Mouse (Mus musculus) C2C12 (cell line): ENCODE data around the gene Cnpy1. TPM values are rescaled to one million over a fixed set of nuclear protein-coding genes. Genes with fewer than 3 reads are reported as not detected.

Experiments
- H3K27me3 ChIP-seq: one replicate; pipeline ENCODE4 v1.6.1; 2011; ENCODE audit not compliant: control insufficient read depth, insufficient read depth, insufficient read length
- H3K36me3 ChIP-seq: one replicate; pipeline ENCODE4 v1.6.1; 2011; ENCODE audit not compliant: control insufficient read depth, insufficient read depth
- H3K4me3 ChIP-seq: one replicate; pipeline ENCODE4 v1.5.1; 2011; ENCODE audit warnings: mild to moderate bottlenecking, control low read depth; ENCODE audit not compliant: poor library complexity, insufficient read depth, severe bottlenecking
- H3K79me2 ChIP-seq: one replicate; pipeline ENCODE4 v1.6.1; 2011; ENCODE audit not compliant: control insufficient read depth, insufficient read depth
- H3K79me3 ChIP-seq: one replicate; pipeline ENCODE4 v1.6.1; 2011; ENCODE audit warnings: low read depth, control low read depth
- H3ac ChIP-seq: one replicate; pipeline ENCODE3; 2011; ENCODE audit warnings: low read depth; ENCODE audit not compliant: control insufficient read depth, insufficient read length
- CEBPB ChIP-seq: IDR thresholded peaks from one replicate; pipeline ENCODE4 v1.6.1; 2011; ENCODE audit warnings: low read depth, mild to moderate bottlenecking, control low read depth, moderate library complexity
- CTCF ChIP-seq: IDR thresholded peaks from one replicate; pipeline ENCODE4 v1.5.1; 2011; ENCODE audit not compliant: control insufficient read depth, insufficient read depth, insufficient read length
- FOSL1 ChIP-seq: IDR thresholded peaks from one replicate; pipeline ENCODE4 v1.8.0; 2011; ENCODE audit warnings: mild to moderate bottlenecking, low read length; ENCODE audit not compliant: poor library complexity, insufficient read depth, severe bottlenecking
- MAX ChIP-seq: IDR thresholded peaks from one replicate; pipeline ENCODE4 v1.6.1; 2011; ENCODE audit warnings: mild to moderate bottlenecking, control low read depth
- MYOD1 ChIP-seq: IDR thresholded peaks from one replicate; pipeline ENCODE4 v1.6.1; 2011; ENCODE audit warnings: low read depth; ENCODE audit not compliant: control insufficient read depth, insufficient read length
- MYOG ChIP-seq: IDR thresholded peaks from one replicate; pipeline ENCODE4 v1.6.1; 2011; ENCODE audit not compliant: control insufficient read depth, insufficient read length; ENCODE audit errors: extremely low read depth
- USF1 ChIP-seq: IDR thresholded peaks from one replicate; pipeline ENCODE4 v1.6.1; 2011; ENCODE audit warnings: low read depth, mild to moderate bottlenecking, control low read depth, moderate library complexity
- polyA plus RNA-seq: library from polyadenylated mRNA; unstranded; fragments of >200 nt; fragmentation: generic; extraction: Trizol; gene quantifications from one replicate; pipeline ENCODE4 v1.2.1, GENCODE M21; 2012; ENCODE audit warnings: missing spikeins

Gene Cnpy1
- polyA plus RNA-seq, 1 experiment: not detected

DNA sequence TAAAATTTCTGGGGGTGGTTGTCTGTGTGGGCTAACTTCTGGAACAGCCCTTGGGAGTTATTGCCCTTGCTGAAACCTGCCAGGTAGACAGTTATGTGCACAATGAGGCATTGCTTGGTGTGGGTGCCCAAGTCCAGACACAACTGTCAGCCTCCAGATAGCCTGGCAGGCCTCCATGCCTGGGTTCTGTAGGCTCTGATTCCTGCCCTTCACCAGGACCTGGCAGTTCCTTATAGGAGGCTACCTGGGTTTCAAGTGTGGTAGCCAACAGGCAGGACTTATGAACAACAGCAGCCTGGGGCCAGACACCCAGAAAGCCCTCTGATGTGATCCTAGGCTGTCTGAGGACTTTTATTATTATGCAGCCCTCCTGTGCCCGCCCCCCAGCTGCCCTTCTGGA is 81.7 kb downstream of the Cnpy1 start:
- Histone ChIP-seq H3K4me3 (no peak overlapping the region), H3K79me3 (no peaks in the 10 kb centered on the region), H3K36me3 (no peaks in the 10 kb centered on the region), H3K79me2 (no peaks in the 10 kb centered on the region), H3ac (no peak overlapping the region), H3K27me3 (peaks cover 81% of the 10 kb centered on the region)
- TF ChIP-seq CEBPB: no peak
- TF ChIP-seq CTCF: no peak
- TF ChIP-seq USF1: no peak
- no peak for TF ChIP-seq MYOG
- TF ChIP-seq MAX: no peak
- no peak for TF ChIP-seq FOSL1
- TF ChIP-seq MYOD1: no peak

DNA sequence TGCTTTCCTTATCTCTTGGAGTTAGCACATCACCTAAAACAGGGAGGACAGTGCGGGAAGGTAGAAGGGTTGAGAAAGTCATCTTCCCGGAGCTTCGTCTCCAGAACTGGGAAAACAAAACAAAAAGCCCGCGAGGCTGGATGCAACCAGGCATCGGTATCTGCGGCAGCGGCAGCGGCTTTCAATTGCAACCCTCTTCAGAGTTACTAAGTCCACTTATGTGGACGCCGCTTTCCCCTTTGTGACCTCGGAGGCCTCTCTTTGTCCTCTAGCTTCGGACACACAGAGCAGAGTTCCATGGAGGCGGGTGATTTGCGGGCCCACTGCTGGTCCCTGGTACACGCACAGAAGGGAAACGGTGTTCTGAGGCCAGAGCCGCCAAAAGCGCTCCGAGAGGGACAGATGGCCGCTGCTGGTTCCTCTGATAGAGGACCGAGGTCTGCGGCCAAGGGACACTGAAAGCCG is 83.6 kb downstream of the Cnpy1 start:
- H3K79me2 ChIP-seq: no peaks in the 10 kb centered on the region
- H3K36me3 ChIP-seq: no peaks in the 10 kb centered on the region
- H3K4me3 ChIP-seq: no peak overlapping the region
- H3ac ChIP-seq: no peak overlapping the region
- no peak for TF ChIP-seq MYOD1
- no peak for TF ChIP-seq CTCF
- TF ChIP-seq FOSL1: no peak
- TF ChIP-seq MAX: no peak
- TF ChIP-seq CEBPB: no peak
- no peak for TF ChIP-seq MYOG
- TF ChIP-seq USF1: no peak
- H3K27me3 ChIP-seq: peaks cover 77% of the 10 kb centered on the region
- no peaks in the 10 kb centered on the region for H3K79me3 ChIP-seq

DNA sequence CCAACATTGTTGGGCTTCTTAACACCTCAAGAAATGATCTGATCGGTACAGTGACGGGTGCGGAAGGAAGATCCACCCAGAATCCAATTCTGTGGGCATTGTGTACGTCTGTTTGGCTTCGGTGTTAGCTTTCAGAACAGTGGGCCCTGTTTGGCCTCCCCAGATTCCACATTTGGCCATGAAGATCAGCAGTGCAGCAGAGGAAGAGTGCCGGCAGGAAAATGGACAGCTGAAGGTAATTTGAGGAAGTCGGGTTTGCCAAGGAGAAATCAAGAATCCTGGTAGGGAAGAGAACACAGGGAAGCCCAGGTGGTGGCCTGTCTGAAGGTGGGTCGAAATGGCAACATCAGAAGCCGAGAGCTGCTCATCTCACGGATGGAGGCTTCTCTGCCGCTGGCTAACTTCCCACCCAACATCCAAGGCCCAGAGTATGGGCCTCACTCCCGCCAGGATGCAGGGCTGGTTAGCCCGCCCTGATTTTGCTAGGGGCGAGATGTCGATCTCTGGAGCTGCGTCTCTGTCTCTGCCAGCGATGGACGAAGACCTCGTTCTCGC is 84.1 kb downstream of the Cnpy1 start:
- no peaks in the 10 kb centered on the region for H3K36me3 ChIP-seq
- no peaks in the 10 kb centered on the region for H3K79me2 ChIP-seq
- no peak overlapping the region for H3ac ChIP-seq
- no peaks in the 10 kb centered on the region for H3K79me3 ChIP-seq
- H3K27me3 ChIP-seq: peaks cover 77% of the 10 kb centered on the region
- no peak overlapping the region for H3K4me3 ChIP-seq
- TF ChIP-seq CEBPB: no peak
- TF ChIP-seq MYOG: no peak
- no peak for TF ChIP-seq FOSL1
- TF ChIP-seq USF1: no peak
- no peak for TF ChIP-seq MAX
- TF ChIP-seq MYOD1: no peak
- no peak for TF ChIP-seq CTCF

DNA sequence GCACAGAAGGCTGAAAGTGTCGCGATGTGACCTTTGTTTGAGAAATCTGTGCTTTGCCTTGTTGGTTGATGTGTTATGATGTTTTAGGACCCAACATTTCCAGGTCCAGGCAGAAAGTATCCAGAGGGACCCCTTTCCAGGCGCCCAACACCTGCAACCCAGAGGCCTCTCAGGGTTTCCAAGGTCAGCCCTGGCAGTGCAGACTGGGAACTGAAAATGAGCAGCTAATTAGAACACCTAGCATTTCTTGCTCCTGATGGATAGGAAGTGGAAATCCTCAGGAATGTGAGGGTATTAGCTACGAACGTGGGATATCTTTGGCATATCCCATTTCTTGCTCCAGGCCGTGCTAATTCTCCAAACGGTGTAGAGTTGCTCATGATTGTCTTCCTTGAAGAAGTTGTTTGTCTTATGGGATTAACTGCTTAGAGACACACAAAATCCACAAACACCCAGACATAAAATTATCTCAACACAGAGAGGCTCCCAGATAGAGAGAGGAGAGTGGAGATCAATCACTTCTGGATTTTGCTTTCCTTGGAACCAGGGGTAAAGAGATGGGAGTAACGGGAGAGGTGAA is 85.6 kb downstream of the Cnpy1 start:
- Histone ChIP-seq H3ac (no peak overlapping the region), H3K27me3 (peaks cover 68% of the 10 kb centered on the region)

DNA sequence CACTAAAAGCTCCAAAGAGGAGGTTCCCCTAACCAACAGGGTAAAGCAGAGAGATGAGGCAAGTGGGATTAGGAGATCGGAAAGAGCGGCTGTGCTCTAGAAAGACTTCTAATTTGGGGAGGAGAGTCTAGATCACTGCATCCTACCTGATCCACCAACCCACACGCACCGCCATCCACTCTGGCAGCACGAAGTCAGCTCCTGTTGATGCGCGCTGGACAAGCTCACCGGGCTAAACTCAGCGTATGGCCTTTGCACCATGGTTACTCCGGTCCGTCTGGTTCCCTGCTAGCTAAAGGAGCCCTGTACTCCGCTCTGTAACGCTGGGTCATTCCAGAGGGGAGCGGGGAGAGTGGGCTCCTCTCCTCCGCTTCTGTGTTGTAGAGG is 86.5 kb downstream of the Cnpy1 start:
- H3K79me2 ChIP-seq: no peaks in the 10 kb centered on the region
- no peak overlapping the region for H3ac ChIP-seq
- TF ChIP-seq FOSL1 (no peak), CEBPB (no peak), MYOG (no peak), CTCF (no peak), USF1 (no peak), MYOD1 (no peak), MAX (no peak)
- H3K4me3 ChIP-seq: no peak overlapping the region
- H3K27me3 ChIP-seq: peaks cover 65% of the 10 kb centered on the region
- H3K36me3 ChIP-seq: no peaks in the 10 kb centered on the region
- no peaks in the 10 kb centered on the region for H3K79me3 ChIP-seq

More for the DNA sequence above, 85.6 kb downstream of the Cnpy1 start:
- H3K79me3 ChIP-seq: no peaks in the 10 kb centered on the region
- H3K36me3 ChIP-seq: no peaks in the 10 kb centered on the region
- TF ChIP-seq MYOG (no peak), CTCF (no peak), MYOD1 (no peak), CEBPB (no peak), FOSL1 (no peak), USF1 (no peak), MAX (no peak)
- no peak overlapping the region for H3K4me3 ChIP-seq
- H3K79me2 ChIP-seq: no peaks in the 10 kb centered on the region
